In genomic region chr5:45534319-45535098, GRCm38 (mm10) we compare ENCODE assay signal across 9 mouse cellular contexts. TPM values are rescaled to one million over a fixed set of nuclear protein-coding genes. Genes with fewer than 3 reads are reported as not detected.
DNase-seq lines count a peak whose midpoint lies in the region; ATAC-seq and TF ChIP-seq lines count a peak whose summit lies in the region.
"Had no signal": no experiment of that assay in that cellular context is flagged by ENCODE, and none has a peak within 500 bp of the region (broad histone marks: within the 10 kb centered on the region; RNA-seq: fewer than 3 reads in every experiment).

No protein-coding gene starts in this region.

- H3K9me3 ChIP-seq in G1E (replicated peaks), result no peaks in the 10 kb centered on the region
- no peaks in the 10 kb centered on the region for H3K9me3 ChIP-seq in forebrain, embryonic 12.5 days
- no peaks in the 10 kb centered on the region for H3K9me3 ChIP-seq in hindbrain, embryonic 12.5 days (replicated peaks)
- no peaks in the 10 kb centered on the region for H3K9me3 ChIP-seq in lung, embryonic 15.5 days
- H3K9me3 ChIP-seq: heart, embryonic 15.5 days had no signal

- H3K4me3 ChIP-seq in G1E (ENCODE audit: low read depth, low read length), result no peak overlapping the region
- H3K4me3 ChIP-seq in forebrain, embryonic 12.5 days (replicated peaks), result no peak overlapping the region
- H3K4me3 ChIP-seq in hindbrain, embryonic 12.5 days, result no peak overlapping the region
- H3K4me3 ChIP-seq in lung, embryonic 15.5 days, result no peak overlapping the region
- H3K4me3 ChIP-seq: heart, embryonic 15.5 days had no signal

- H3K27ac ChIP-seq in forebrain, embryonic 12.5 days, result no peak overlapping the region
- no peak overlapping the region for H3K27ac ChIP-seq in hindbrain, embryonic 12.5 days
- no peak overlapping the region for H3K27ac ChIP-seq in lung, embryonic 15.5 days
- H3K27ac ChIP-seq: heart, embryonic 15.5 days had no signal

- no peak for TF ChIP-seq CTCF in G1E (IDR thresholded peaks at IDR 0.05; ENCODE audit: low read depth, low read length)

- ATAC-seq in G1E (ENCODE audit: extremely low read depth, insufficient number of reproducible peaks, low FRiP score, poor library complexity, severe bottlenecking), result peak; percentile 47
- ATAC-seq in forebrain, embryonic 12.5 days (ENCODE audit: low FRiP score), result peak; percentile 89
- ATAC-seq in hindbrain, embryonic 12.5 days (ENCODE audit: low FRiP score), result peak; percentile 83
- ATAC-seq in lung, embryonic 15.5 days (ENCODE audit: borderline replicate concordance, extremely low read depth, low FRiP score, low TSS enrichment), result peak; percentile 57

- 0 out of 2 replicates have a peak, but pooled peaks cover 2% of the 10 kb centered on the region for H3K4me1 ChIP-seq in G1E (ENCODE audit: insufficient read depth, low read depth, low read length)
- peaks cover 4% of the 10 kb centered on the region for H3K4me1 ChIP-seq in forebrain, embryonic 12.5 days
- H3K4me1 ChIP-seq in hindbrain, embryonic 12.5 days, result no peaks in the 10 kb centered on the region
- H3K4me1 ChIP-seq in lung, embryonic 15.5 days, result no peaks in the 10 kb centered on the region
- H3K4me1 ChIP-seq: heart, embryonic 15.5 days had no signal

- DNase-seq in G1E (ENCODE audit: low spot score), result peak; percentile 25
- DNase-seq in c-Kit-positive CD71-negative TER-119-negative erythroid progenitor cells, embryonic 14.5 days (ENCODE audit: low read depth), result peak; percentile 70
- peak; percentile 79 for DNase-seq in layer of hippocampus, adult 9-11 months
- peak; percentile 29 for DNase-seq in ovary, postnatal 14 days (ENCODE audit: low spot score)
- peak; percentile 87 for DNase-seq in thymus, postnatal 4 days

- WGBS in forebrain, embryonic 12.5 days, result 5% methylated on average over 17 of the region's 17 CpGs
- WGBS in hindbrain, embryonic 12.5 days, result 5% methylated on average over 16 of the region's 17 CpGs
- 7% methylated on average over 17 of the region's 17 CpGs for WGBS in lung, embryonic 15.5 days

- H3K27me3 ChIP-seq in G1E (ENCODE audit: insufficient read depth, low read length), result peaks cover 11% of the 10 kb centered on the region
- H3K27me3 ChIP-seq in forebrain, embryonic 12.5 days, result no peaks in the 10 kb centered on the region
- no peaks in the 10 kb centered on the region for H3K27me3 ChIP-seq in hindbrain, embryonic 12.5 days
- no peaks in the 10 kb centered on the region for H3K27me3 ChIP-seq in lung, embryonic 15.5 days
- H3K27me3 ChIP-seq: heart, embryonic 15.5 days had no signal

- H3K36me3 ChIP-seq in G1E (replicated peaks), result peaks cover 7% of the 10 kb centered on the region
- peaks cover 17% of the 10 kb centered on the region for H3K36me3 ChIP-seq in forebrain, embryonic 12.5 days (replicated peaks)
- peaks cover 14% of the 10 kb centered on the region; the same call in 1 of the 2 replicates for H3K36me3 ChIP-seq in hindbrain, embryonic 12.5 days
- peaks cover 6% of the 10 kb centered on the region; the same call in 1 of the 2 replicates for H3K36me3 ChIP-seq in lung, embryonic 15.5 days

- no peak overlapping the region for H3K9ac ChIP-seq in forebrain, embryonic 12.5 days
- H3K9ac ChIP-seq in hindbrain, embryonic 12.5 days, result no peak overlapping the region
- H3K9ac ChIP-seq in lung, embryonic 15.5 days, result no peak overlapping the region
- H3K9ac ChIP-seq: heart, embryonic 15.5 days had no signal

- H3K4me2 ChIP-seq in forebrain, embryonic 12.5 days, result peak overlapping the region; percentile 32; the same call in 1 of the 2 replicates
- H3K4me2 ChIP-seq in hindbrain, embryonic 12.5 days (replicated peaks), result peak overlapping the region; percentile 15
- 0 out of 2 replicates have a peak overlapping the region, but pooled peaks have one; percentile 4 for H3K4me2 ChIP-seq in lung, embryonic 15.5 days
- H3K4me2 ChIP-seq: heart, embryonic 15.5 days had no signal

RNA-seq across cellular contexts. Expression of gene Med28, which starts 14.5 kb away (rescaled TPM):
- total RNA-seq in G1E (2014; fragmentation: Nextera tagmentation), result 22.6 and 27.1 TPM in 2 replicates
- 75.2 and 99.0 TPM in 2 replicates for total RNA-seq in G1E (2017)
- polyA plus RNA-seq in G1E (2012), result 49.2 and 60.1 TPM in 2 replicates
- 285 and 297 TPM in 2 replicates for polyA plus RNA-seq in forebrain, embryonic 12.5 days (2016; fragmentation: Nextera tagmentation; extraction: Ambion mirVana)
- polyA plus RNA-seq in hindbrain, embryonic 12.5 days (2016; fragmentation: Nextera tagmentation; extraction: Ambion mirVana), result 255 TPM in 2 replicates
- polyA plus RNA-seq in lung, embryonic 15.5 days (2015; fragmentation: Nextera tagmentation; extraction: Ambion mirVana), result 226 and 241 TPM in 2 replicates

RNA-seq across cellular contexts. Expression of gene Lap3, which starts 41.3 kb away (rescaled TPM):
- total RNA-seq in G1E (2014; fragmentation: Nextera tagmentation) (49.6 and 60.0 TPM in 2 replicates), G1E (2017) (47.9 and 50.5 TPM in 2 replicates)
- polyA plus RNA-seq in G1E (2012), result 15.8 and 22.9 TPM in 2 replicates
- polyA plus RNA-seq in forebrain, embryonic 12.5 days (2016; fragmentation: Nextera tagmentation; extraction: Ambion mirVana), result 67.2 and 67.7 TPM in 2 replicates
- 57.3 and 58.8 TPM in 2 replicates for polyA plus RNA-seq in hindbrain, embryonic 12.5 days (2016; fragmentation: Nextera tagmentation; extraction: Ambion mirVana)
- polyA plus RNA-seq in lung, embryonic 15.5 days (2015; fragmentation: Nextera tagmentation; extraction: Ambion mirVana), result 94.9 and 100 TPM in 2 replicates

Comparison
In these comparisons a context has a peak if more than half of its experiments do, and no peak if none do; other contexts are left out.
1. DNase-seq: peak in every context shown above with its lines; median percentile 87 in thymus, postnatal 4 days; 79 in layer of hippocampus, adult 9-11 months; 70 in c-Kit-positive CD71-negative TER-119-negative erythroid progenitor cells, embryonic 14.5 days; 29 in ovary, postnatal 14 days; 25 in G1E.